Mouse (Mus musculus) macrophage (primary cell): ENCODE results near the gene Hnrnpk. TPM values are rescaled to one million over a fixed set of nuclear protein-coding genes. Genes with fewer than 3 reads are reported as not detected.
"Not testable (repeated sequence)": the region's sequence is repeated elsewhere in the genome, so short reads cannot be mapped to it uniquely, and the experiment has no call there.

Experiments used
- H3K27ac ChIP-seq: fragments of 350-480 bp; formaldehyde crosslinking; 2 replicates; pipeline ENCODE4 v1.9.0; 2021
- H3K36me3 ChIP-seq: fragments of 350-480 bp; formaldehyde crosslinking; 2 replicates; pipeline ENCODE4 v1.9.0; 2021; ENCODE audit errors: inconsistent target
- H3K4me3 ChIP-seq: fragments of 350-480 bp; formaldehyde crosslinking; 2 replicates; pipeline ENCODE4 v1.9.0; 2021; ENCODE audit errors: inconsistent target
- H3K79me2 ChIP-seq: fragments of 350-480 bp; formaldehyde crosslinking; 2 replicates; pipeline ENCODE4 v1.9.0; 2021; ENCODE audit errors: inconsistent target
- WGBS: methylation state at CpG from one replicate; pipeline ENCODE4 v1.1.7; 2026; ENCODE audit warnings: inconsistent platforms; ENCODE audit not compliant: missing documents; 5-methylcytosine and 5-hydroxymethylcytosine counted together
- polyA plus RNA-seq: library from polyadenylated mRNA; stranded (reverse); fragments of 250-400 nt; gene quantifications from 3 replicates; pipeline ENCODE4 v1.2.4, GENCODE M21; 2018; ENCODE audit warnings: inconsistent platforms

The Hnrnpk gene
- polyA plus RNA-seq, 1 experiment from 2014 or later = 425 TPM

DNA sequence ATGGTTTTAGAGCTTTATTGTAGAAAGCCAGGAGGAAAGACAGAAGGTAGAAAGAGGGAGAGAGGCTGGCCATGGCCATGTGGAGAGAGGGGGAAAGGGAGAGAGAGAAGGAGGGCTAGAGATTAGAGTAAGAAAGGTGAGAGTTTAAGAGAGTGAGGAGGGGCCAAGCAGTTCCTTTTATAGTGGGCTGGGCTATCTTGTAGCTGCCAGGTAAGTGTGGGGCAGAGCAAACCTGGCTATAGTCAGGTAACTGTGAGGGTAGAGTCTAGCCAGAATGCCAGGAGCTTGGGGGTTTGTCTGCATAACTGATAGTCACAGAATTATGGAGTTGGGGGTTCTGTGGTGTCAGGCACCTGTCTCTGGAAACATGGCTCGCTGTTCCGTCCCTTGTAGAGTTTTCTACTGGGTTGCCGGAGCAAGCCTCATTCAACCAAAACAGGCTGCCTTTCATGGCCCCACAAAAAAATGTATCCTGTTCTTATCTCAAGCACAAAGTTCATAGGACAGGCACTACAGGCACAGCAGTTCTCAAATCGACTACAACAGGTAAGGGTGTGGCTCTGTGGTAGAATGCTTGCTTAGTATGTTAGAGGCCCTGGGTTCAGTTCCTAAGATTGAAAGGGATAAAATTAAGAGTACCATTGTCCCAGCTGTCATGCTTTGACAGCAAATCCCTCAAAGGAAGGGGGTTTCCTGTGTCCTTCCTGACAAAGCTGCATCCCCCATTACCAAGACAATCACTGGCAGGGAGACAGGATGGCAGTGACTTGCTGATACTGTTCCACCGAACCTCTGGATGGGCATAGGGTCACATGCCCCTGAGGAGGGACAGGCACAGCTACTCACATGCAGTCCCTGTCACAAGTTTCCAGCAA is 30.6 kb downstream of the Hnrnpk start:
- no peak overlapping the region for H3K4me3 ChIP-seq
- 73% methylated on average over 5 of the region's 5 CpGs for WGBS
- H3K36me3 ChIP-seq = no peaks in the 10 kb centered on the region
- H3K79me2 ChIP-seq = no peaks in the 10 kb centered on the region
- no peak overlapping the region for H3K27ac ChIP-seq

- Histone ChIP-seq H3K36me3 (no peaks in the 10 kb centered on the region), H3K27ac (no peak overlapping the region), H3K79me2 (no peaks in the 10 kb centered on the region), H3K4me3 (no peak overlapping the region)
- 79% methylated on average over 4 of the region's 4 CpGs for WGBS
Measured at GRCm38 (mm10) chr13:58368835-58369234, 34.3 kb downstream of the Hnrnpk start.

DNA sequence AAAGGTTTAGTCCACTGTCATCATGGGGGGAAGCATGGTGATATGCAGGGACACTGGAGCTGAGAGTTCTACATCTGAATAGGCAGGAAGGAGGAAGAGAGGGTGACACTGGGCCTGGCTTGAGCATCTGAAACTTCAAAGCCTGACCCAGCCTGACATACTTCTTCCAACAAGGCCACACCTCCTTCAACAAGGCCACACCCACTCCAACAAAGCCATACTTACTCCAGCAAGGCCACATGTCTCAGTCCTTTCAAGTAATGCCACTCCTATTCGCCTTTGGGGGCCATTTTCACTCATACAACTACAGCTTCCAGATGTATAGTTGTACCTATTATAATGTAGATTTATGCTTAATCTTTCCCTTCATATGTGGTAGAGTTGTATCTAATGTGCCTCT is 35.5 kb downstream of the Hnrnpk start:
- 73% methylated on average over 1 of the region's 1 CpGs for WGBS

DNA sequence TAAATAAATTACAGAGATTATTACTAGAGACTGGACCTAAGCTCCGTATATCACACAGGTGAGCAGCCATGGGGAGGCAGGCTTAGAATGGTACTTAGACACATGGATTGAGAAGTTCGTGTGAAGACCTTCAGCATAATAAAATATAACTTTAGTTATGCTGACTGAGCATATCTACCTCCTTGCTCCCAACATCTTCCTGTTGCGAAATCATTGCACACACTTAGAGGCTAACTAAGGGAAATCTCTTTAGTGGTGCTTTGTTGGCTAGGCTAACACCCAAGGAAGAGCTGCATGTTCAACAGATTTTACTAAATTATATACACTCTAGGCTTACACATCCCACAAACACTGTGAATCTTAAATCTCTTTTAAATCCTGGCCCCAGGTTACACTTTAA is 36.8 kb downstream of the Hnrnpk start:
- Histone ChIP-seq H3K27ac (0 out of 2 replicates have a peak overlapping the region, but pooled peaks have one; percentile 8), H3K36me3 (no peaks in the 10 kb centered on the region), H3K79me2 (no peaks in the 10 kb centered on the region), H3K4me3 (no peak overlapping the region)
- 44% methylated on average over 3 of the region's 3 CpGs for WGBS

More for the DNA sequence above, 35.5 kb downstream of the Hnrnpk start:
- Histone ChIP-seq H3K27ac (no peak overlapping the region), H3K79me2 (no peaks in the 10 kb centered on the region), H3K4me3 (no peak overlapping the region), H3K36me3 (no peaks in the 10 kb centered on the region)

- WGBS = 91% methylated on average over 8 of the region's 8 CpGs
Measured at GRCm38 (mm10) chr13:58365179-58365578, 38.0 kb downstream of the Hnrnpk start.

DNA sequence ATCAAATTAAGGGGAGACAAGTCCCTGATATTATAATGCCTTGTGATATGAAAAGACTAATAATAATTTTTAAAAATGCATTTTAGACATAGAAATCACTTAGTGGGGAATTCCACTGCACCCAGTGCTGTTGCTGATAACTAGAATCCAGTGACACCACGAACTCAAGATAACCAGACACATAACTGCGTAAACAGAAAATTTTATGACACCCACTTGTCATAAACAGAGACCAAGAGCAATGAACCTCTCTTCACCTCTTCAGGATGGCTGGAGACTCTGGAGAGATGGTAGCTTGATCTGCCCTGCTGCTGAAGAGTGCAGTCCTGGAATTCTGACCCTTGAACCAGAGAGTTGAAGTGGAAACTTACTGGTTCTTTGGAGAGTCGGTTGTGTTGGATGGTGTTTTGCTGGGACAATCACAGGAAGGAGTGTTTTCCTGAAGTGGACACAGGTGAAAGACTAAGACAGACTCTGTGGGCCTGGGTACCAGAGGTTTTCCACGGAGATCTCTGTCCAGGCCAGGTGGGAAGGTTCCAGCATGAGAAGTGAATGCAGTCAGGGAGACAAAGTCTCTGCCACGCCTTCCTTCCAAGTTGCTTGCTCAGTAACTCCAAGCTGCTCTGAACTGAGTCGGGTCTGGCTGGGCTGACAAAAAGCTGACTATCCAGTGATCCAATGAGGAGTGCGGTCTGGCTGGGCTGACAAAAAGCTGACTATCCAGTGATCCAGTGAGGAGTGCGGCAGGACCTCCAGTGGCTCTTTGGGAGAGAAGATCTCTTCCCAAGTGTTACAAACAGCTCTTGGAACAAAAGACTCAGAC is 38.6 kb downstream of the Hnrnpk start:
- WGBS = 87% methylated on average over 8 of the region's 8 CpGs
- no peak overlapping the region for H3K4me3 ChIP-seq
- H3K36me3 ChIP-seq = no peaks in the 10 kb centered on the region
- no peaks in the 10 kb centered on the region for H3K79me2 ChIP-seq
- no peak overlapping the region for H3K27ac ChIP-seq

More at GRCm38 (mm10) chr13:58365179-58365578, 38.0 kb downstream of the Hnrnpk start:
- not testable (repeated sequence) for H3K4me3 ChIP-seq, H3K36me3 ChIP-seq, H3K79me2 ChIP-seq, H3K27ac ChIP-seq

DNA sequence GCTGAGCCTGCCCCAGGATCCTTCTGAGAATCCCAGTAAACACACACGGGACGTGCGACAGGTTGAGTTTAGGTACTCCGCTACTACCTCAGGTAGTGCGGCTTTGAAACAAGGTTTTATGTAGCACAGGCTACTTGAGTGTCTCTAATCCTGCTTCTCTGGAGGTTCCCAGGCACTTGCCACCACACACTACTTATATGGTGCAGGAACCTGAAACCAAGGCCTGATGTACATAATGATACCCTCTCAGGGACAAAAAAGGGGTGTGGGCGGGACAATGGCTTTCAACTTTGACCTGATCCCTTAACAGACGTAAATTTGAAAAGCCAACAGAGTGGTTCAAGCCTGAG is 43.9 kb downstream of the Hnrnpk start:
- H3K36me3 ChIP-seq = no peaks in the 10 kb centered on the region
- H3K4me3 ChIP-seq = no peak overlapping the region; the same call in 1 of the 2 replicates
- H3K79me2 ChIP-seq = no peaks in the 10 kb centered on the region
- 23% methylated on average over 7 of the region's 7 CpGs for WGBS
- H3K27ac ChIP-seq = no peak overlapping the region

DNA sequence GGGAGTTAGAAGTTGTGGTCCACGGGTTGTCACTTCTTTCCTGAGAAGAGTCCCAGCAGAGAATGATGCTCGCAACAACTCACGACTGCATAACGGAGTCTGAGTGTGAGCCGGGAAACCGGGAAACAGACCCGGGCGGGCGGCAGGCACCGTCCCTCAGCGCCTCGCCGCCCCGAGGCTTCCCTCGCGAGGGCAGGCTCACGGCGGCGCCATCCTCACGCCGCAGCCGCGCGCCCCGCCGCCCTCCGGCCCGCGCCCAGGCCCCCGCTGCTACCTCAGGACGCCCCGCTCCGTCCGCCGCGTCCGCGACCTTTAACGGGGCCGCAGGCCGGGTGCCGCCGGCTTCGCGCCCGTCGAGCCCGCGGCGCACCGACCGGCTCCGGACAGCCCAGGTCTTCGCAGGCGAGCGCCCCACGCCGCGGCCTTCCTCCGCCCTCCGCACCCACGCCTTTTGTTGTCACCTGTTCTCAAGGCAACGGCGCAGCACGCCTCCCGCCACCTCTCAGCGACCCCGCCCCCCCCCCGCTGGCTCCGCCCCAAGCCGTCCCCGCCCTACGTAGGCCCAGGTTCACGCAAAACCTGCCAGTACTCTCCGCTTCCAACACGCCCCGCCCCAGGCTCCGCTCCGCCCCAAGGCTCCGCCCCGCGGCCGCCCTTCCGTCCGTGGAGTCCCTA is 44.4 kb downstream of the Hnrnpk start, which contains the start of gene Kif27:
Gene Kif27 (minus strand): TSS at position 494 of the 675 bp plus-strand sequence.
- WGBS = 2% methylated on average over 84 of the region's 85 CpGs
- Histone ChIP-seq H3K36me3 (no peaks in the 10 kb centered on the region), H3K4me3 (no peak within 1 kb of the TSS; the same call in 1 of the 2 replicates), H3K79me2 (no peaks in the 10 kb centered on the region), H3K27ac (no peak within 1 kb of the TSS)

GRCm38 (mm10) chr13:58352996-58353395 is 50.1 kb downstream of the Hnrnpk start:
- Histone ChIP-seq H3K27ac (no peak overlapping the region), H3K4me3 (no peak overlapping the region), H3K36me3 (no peaks in the 10 kb centered on the region), H3K79me2 (no peaks in the 10 kb centered on the region)

DNA sequence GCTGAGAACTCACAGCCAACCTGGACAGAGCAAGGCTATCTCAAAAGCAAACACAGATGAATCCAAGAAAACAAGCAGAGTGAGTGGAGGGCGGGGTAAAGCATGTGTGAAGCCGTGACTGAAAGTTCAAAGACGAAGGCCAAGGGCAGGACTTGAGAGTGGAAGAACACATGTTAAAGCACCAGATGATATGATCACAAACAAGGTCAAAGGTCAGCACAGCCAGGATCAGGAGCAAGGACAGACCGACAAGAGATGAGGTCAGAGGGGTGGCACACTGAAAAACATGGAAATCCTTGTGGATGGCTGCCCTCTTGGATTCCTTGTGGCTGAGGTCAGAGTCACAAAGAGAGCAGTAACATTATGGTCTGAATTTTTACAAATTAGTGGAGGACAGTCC is 52.5 kb downstream of the Hnrnpk start:
- Histone ChIP-seq H3K27ac (no peak overlapping the region), H3K36me3 (no peaks in the 10 kb centered on the region), H3K4me3 (no peak overlapping the region), H3K79me2 (no peaks in the 10 kb centered on the region)
- WGBS = 95% methylated on average over 4 of the region's 4 CpGs

DNA sequence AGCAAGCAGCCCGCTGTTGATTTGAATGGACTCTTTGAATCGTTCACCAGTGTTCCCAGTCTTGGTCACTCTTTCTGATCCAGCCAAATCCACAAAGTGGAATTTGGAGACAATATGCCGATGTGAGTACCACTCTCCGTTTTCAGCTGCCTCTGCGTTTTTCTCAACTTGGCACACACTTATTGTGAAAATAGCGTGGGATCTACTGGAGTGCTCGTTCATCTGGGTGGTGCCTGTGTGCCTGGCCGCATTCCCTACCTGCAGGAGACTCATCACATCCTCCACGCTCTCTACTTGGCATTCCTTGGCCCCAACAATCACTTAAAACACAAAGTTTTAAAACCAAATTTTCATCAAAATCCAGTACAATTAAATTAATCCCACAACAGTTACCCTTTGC is 58.6 kb downstream of the Hnrnpk start:
- Histone ChIP-seq H3K79me2 (no peaks in the 10 kb centered on the region), H3K4me3 (no peak overlapping the region), H3K27ac (no peak overlapping the region), H3K36me3 (no peaks in the 10 kb centered on the region)
- WGBS = 91% methylated on average over 8 of the region's 9 CpGs

Other genes starting within 250 kb of the Hnrnpk start
- 22.2 to 41.3 TPM (median 25.5 TPM) in 3 replicates for gene Idnk, start 245.7 kb downstream of the Hnrnpk start, polyA plus RNA-seq
- gene Ubqln1, start 187.7 kb downstream of the Hnrnpk start, polyA plus RNA-seq = 51.3 to 88.5 TPM (median 66.0 TPM) in 3 replicates
- 19.3 to 36.5 TPM (median 25.1 TPM) in 3 replicates for gene Gkap1, start 127.6 kb downstream of the Hnrnpk start, polyA plus RNA-seq
- gene Kif27, start 44.2 kb downstream of the Hnrnpk start, polyA plus RNA-seq = 0.10 to 0.20 TPM (median 0.14 TPM) in 3 replicates
- 14.0 to 26.7 TPM (median 16.3 TPM) in 3 replicates for gene 2210016F16Rik, start 18.1 kb downstream of the Hnrnpk start, polyA plus RNA-seq
- gene Rmi1, start 1.1 kb downstream of the Hnrnpk start, polyA plus RNA-seq = 18.1 to 36.6 TPM (median 36.0 TPM) in 3 replicates
- gene Slc28a3, start 207.5 kb upstream of the Hnrnpk start, polyA plus RNA-seq = not detected in 3 replicates